Mouse (Mus musculus) heart, adult 2 months (tissue): ENCODE measurements around the gene Mob2. TPM values are rescaled to one million over a fixed set of nuclear protein-coding genes. Genes with fewer than 3 reads are reported as not detected.

ENCODE experiments used
- DNase-seq, 2 experiments: peaks; one replicate each; pipeline ENCODE4 v3.0.0; 2021
- H3K27ac ChIP-seq: fragments of 200-600 bp; 2 replicates; pipeline ENCODE4 v1.8.1; 2022
- H3K27me3 ChIP-seq: fragments of 200-500 bp; 2 replicates; pipeline ENCODE4 v1.6.1; 2012; ENCODE audit warnings: mild to moderate bottlenecking, low read length, inconsistent platforms, mixed read lengths; ENCODE audit not compliant: control insufficient read depth, insufficient read depth
- H3K36me3 ChIP-seq: fragments of 200-500 bp; 2 replicates; pipeline ENCODE4 v1.6.1; 2012; ENCODE audit warnings: low read length, inconsistent platforms; ENCODE audit not compliant: control insufficient read depth, insufficient read depth
- H3K4me1 ChIP-seq: fragments of 200-500 bp; 2 replicates; pipeline ENCODE4 v1.6.1; 2011; ENCODE audit warnings: low read length; ENCODE audit not compliant: control insufficient read depth, insufficient read depth
- H3K4me3 ChIP-seq: fragments of 200-600 bp; 2 replicates; pipeline ENCODE4 v1.8.1; 2022
- H3K79me2 ChIP-seq: fragments of 200-500 bp; replicated peaks from 2 replicates; pipeline ENCODE4 v1.6.1; 2012; ENCODE audit warnings: mild to moderate bottlenecking, inconsistent platforms, low read length, moderate library complexity, mixed read lengths; ENCODE audit not compliant: control insufficient read depth, insufficient read depth
- H3K9ac ChIP-seq: fragments of 200-500 bp; 2 replicates; pipeline ENCODE4 v1.6.1; 2012; ENCODE audit warnings: low read depth, mild to moderate bottlenecking, control low read depth, inconsistent platforms, low read length, mixed read lengths
- CTCF ChIP-seq: fragments of 200-600 bp; IDR thresholded peaks from 2 replicates; pipeline ENCODE4 v1.8.1; 2022; ENCODE audit warnings: antibody characterized with exemption, mild to moderate bottlenecking, moderate library complexity
- EP300 ChIP-seq: fragments of 200-500 bp; IDR thresholded peaks from 2 replicates; pipeline ENCODE4 v1.6.1; 2011; ENCODE audit warnings: low read depth, low read length, control low read depth; ENCODE audit not compliant: insufficient read depth
- POLR2A ChIP-seq: fragments of 200-500 bp; IDR thresholded peaks from 2 replicates; pipeline ENCODE4 v1.6.1; 2011; ENCODE audit warnings: mild to moderate bottlenecking, low read depth, low read length, control low read depth; ENCODE audit not compliant: insufficient read depth
- WGBS: fragments of 180-500 bp; shearing (Covaris S2); methylation state at CpG from one replicate; pipeline ENCODE4 v1.1.7; 2018; 5-methylcytosine and 5-hydroxymethylcytosine counted together
- intact Hi-C: fragments of 180-260 bp; cut with DNase I; formaldehyde crosslinking; loops from one replicate; pipeline ENCODE4 v1.15.1; 2025
- polyA plus RNA-seq: library from polyadenylated mRNA; depleted of rRNA; stranded (reverse); fragments of >200 nt; gene quantifications from 2 replicates; pipeline ENCODE4 v1.2.3, GENCODE M21; 2012
- total RNA-seq, 2 experiments: library from RNA; stranded (reverse); gene quantifications; 2 replicates each; pipeline ENCODE4 v1.2.3; 2021

Gene Mob2
- total and polyA plus RNA-seq, 3 experiments: 41.9 to 44.8 (median 44.5) TPM

- Histone ChIP-seq H3K9ac (no peak overlapping the region), H3K4me3 (no peak overlapping the region), H3K27ac (no peak overlapping the region), H3K36me3 (no peaks in the 10 kb centered on the region; the same call in 1 of the 2 replicates), H3K79me2 (peaks cover 1% of the 10 kb centered on the region; the same call in 1 of the 2 replicates), H3K4me1 (peaks cover 11% of the 10 kb centered on the region), H3K27me3 (no peaks in the 10 kb centered on the region)
- DNase-seq: peak; percentile 46 to 67
- intact Hi-C loops: loop anchor here (2.0 kb wide), 2 partner anchors 52 to 80 kb away; no protein-coding TSS in a partner anchor
- TF ChIP-seq CTCF (peak; percentile 98), POLR2A (no peak), EP300 (0 out of 2 replicates have a peak, but pooled peaks have one; percentile 67)
- 16% methylated on average over 1 of the region's 1 CpGs for WGBS
These were observed 44.3 kb downstream of the Mob2 start for GRCm38 (mm10) chr7:142016562-142016961.

DNA sequence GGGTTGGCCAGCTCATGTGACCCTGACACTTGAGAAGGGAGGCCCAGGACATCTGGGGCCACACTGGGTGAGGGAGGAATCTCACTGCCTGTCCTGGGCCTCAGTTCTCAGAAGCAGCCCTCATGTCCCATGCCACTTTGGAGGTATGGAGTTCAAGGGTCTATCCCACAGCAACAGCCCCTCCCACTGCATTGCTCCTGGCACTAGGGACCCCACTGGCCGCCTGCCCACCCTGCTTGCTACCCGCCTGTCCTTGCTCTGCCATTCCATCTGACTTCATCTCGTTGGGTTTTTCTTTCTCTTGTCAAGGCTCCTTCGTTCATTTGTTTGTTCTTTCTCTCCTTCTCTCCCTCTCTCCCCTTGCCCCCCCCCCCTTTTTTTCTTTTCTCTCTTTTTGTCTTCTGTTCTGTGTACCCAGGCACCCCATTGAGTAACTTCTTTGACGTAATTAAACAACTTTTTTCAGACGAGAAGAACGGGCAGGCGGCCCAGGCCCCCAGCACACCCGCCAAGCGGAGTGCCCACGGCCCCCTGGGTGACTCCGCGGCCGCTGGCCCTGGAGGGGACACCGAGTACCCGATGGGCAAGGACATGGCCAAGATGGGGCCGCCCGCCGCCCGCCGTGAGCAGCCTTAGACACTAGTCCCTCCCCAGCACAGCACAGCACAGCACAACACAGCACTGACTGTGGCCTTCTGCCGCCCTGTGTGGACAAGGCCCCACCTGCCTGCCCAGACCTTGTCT lies 59.1 kb downstream of the Mob2 start:
- no peak overlapping the region for H3K9ac ChIP-seq
- H3K27ac ChIP-seq: no peak overlapping the region
- H3K27me3 ChIP-seq: no peaks in the 10 kb centered on the region
- no peak for TF ChIP-seq CTCF
- TF ChIP-seq POLR2A: no peak
- no peak for TF ChIP-seq EP300
- no peak for DNase-seq
- intact Hi-C loops: no loop called here
- no peaks in the 10 kb centered on the region for H3K4me1 ChIP-seq
- WGBS: 88% methylated on average over 22 of the region's 22 CpGs
- H3K79me2 ChIP-seq: no peaks in the 10 kb centered on the region
- no peak overlapping the region for H3K4me3 ChIP-seq
- no peaks in the 10 kb centered on the region for H3K36me3 ChIP-seq

DNA sequence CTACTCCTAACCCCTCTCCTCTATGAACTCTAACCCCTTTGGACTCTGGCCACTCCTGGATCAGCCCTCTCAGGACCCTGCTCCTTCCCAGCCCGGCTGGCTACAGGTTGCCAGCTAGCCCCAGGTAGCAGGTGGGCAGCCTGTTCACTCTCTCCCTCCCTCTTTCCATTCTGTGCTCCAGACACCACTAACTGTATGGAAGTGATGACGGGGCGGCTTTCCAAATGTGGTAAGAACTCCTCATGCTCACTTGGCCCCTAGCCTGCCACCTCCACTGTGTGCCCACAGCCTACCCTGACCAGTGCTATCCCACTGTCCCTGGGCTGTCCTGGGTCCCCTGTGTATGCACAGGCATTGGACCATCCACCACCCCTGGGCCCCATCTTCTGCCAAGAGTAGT lies 60.2 kb downstream of the Mob2 start:
- Histone ChIP-seq H3K9ac (no peak overlapping the region), H3K36me3 (no peaks in the 10 kb centered on the region), H3K79me2 (no peaks in the 10 kb centered on the region), H3K27me3 (no peaks in the 10 kb centered on the region), H3K4me1 (no peaks in the 10 kb centered on the region), H3K27ac (no peak overlapping the region), H3K4me3 (no peak overlapping the region)
- DNase-seq: no peak
- intact Hi-C loops: no loop called here
- 93% methylated on average over 3 of the region's 3 CpGs for WGBS
- TF ChIP-seq CTCF (no peak), EP300 (no peak), POLR2A (no peak)

DNA sequence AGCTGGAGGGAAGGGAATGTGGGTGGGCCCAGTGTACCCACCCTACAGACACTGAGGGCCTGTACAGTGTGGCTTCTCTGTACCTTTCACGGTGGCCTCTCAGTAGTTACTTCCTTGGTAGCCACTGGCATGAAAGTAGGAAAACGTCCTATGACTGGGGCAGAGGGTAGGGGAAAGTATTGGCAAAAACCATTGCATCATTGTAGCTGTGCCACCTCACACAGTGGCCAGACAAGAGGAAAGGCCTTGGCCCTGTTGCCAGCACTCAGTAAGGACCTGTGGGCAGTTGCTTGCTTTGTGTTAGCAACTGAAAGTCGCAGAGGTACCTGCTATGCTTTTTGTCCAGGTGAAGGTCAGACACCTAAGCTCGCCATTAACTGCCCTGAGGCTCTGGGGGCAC lies 66.7 kb downstream of the Mob2 start:
- 83% methylated on average over 4 of the region's 4 CpGs for WGBS
- Histone ChIP-seq H3K27ac (no peak overlapping the region), H3K4me1 (no peaks in the 10 kb centered on the region), H3K4me3 (no peak overlapping the region), H3K27me3 (no peaks in the 10 kb centered on the region), H3K79me2 (no peaks in the 10 kb centered on the region), H3K36me3 (no peaks in the 10 kb centered on the region), H3K9ac (no peak overlapping the region)
- no peak for DNase-seq
- intact Hi-C loops: no loop called here
- no peak for TF ChIP-seq POLR2A
- TF ChIP-seq CTCF: no peak
- no peak for TF ChIP-seq EP300

DNA sequence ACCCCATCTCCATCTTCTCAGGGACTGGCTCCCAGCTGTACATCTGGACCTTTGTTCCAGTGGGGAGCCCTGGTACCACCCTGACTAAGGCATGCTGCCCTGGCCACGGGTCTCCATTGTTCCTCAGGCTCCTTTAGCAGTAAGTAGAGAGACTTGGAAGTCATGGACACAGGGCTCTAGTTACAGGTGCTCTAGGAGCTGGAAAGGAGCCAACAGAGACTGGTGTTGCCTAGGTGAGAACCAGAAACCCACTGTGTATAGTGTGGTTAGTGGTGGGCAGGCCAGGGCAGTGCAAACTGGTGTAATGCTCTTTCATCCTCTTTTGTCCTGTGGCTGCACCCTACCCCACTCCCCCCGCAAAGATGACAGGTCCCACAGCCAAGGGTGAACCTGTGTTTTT lies 69.7 kb downstream of the Mob2 start:
- intact Hi-C loops: no loop called here
- no peaks in the 10 kb centered on the region for H3K4me1 ChIP-seq
- no peak overlapping the region for H3K27ac ChIP-seq
- no peak for DNase-seq
- H3K36me3 ChIP-seq: no peaks in the 10 kb centered on the region
- no peak overlapping the region for H3K4me3 ChIP-seq
- no peaks in the 10 kb centered on the region for H3K79me2 ChIP-seq
- WGBS: 79% methylated on average over 2 of the region's 2 CpGs
- H3K9ac ChIP-seq: no peak overlapping the region
- TF ChIP-seq EP300 (no peak), CTCF (no peak), POLR2A (no peak)
- H3K27me3 ChIP-seq: no peaks in the 10 kb centered on the region

DNA sequence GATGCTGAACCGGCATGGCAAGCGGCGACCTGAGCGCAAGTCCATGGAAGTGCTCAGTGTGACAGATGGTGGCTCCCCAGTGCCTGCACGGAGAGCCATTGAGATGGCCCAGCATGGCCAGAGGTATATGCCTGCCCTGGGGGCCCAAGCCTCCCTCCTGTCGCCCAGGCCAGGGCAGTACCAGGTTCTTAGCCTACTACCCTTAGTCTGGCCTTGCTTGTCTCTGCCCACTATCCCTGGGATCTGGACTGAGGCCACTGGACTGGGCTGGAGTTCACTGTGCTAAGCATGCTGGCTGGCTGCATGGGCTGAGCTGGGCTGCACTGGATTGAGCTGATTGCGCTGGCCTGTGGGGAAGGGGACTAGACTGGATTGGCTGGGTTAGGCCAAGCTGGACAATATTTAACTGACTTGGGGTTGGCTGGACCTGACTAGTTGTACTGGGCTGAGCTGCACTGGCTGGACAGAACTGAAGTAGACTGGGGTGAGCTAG lies 72.5 kb downstream of the Mob2 start:
- intact Hi-C loops: no loop called here
- no peaks in the 10 kb centered on the region for H3K4me1 ChIP-seq
- no peaks in the 10 kb centered on the region for H3K36me3 ChIP-seq
- WGBS: 84% methylated on average over 7 of the region's 7 CpGs
- H3K79me2 ChIP-seq: no peaks in the 10 kb centered on the region
- DNase-seq: no peak
- H3K4me3 ChIP-seq: no peak overlapping the region
- H3K9ac ChIP-seq: no peak overlapping the region
- H3K27me3 ChIP-seq: no peaks in the 10 kb centered on the region
- no peak for TF ChIP-seq CTCF
- no peak for TF ChIP-seq EP300
- no peak for TF ChIP-seq POLR2A
- H3K27ac ChIP-seq: no peak overlapping the region
